Mouse (Mus musculus): ENCODE data around the gene Slit1. TPM values are rescaled to one million over a fixed set of nuclear protein-coding genes. Genes with fewer than 3 reads are reported as not detected.

The Slit1 gene
- 0.24 TPM for polyA plus RNA-seq (2014; fragmentation: Illumina TruSeq; extraction: RNeasy Lipid Tissue Mini Kit (QIAGEN cat#74804); ENCODE audit: low read depth, low replicate concordance)

DNA sequence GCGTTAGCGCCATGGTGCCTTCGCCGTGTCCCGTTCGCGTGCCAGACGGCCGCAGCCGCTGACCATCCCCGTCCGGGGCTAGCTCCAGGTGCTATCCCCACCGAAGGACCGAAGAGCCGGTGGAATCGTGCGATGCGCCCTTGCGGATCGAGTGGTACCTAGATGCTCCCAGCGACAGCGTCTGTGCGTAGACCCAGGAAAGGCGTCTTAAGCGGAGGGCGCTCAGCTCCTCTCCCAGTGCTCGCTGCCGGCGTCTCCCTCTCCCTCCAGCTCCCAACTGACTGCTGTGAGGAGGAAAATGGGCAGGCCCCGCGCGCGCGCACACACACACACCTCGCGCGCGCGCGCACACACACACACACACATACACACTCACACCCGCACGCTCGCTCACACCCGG lies at the start of gene Slit1:
Slit1 (minus strand) TSS at position 270 of the 400 bp plus-strand sequence.

DNA sequence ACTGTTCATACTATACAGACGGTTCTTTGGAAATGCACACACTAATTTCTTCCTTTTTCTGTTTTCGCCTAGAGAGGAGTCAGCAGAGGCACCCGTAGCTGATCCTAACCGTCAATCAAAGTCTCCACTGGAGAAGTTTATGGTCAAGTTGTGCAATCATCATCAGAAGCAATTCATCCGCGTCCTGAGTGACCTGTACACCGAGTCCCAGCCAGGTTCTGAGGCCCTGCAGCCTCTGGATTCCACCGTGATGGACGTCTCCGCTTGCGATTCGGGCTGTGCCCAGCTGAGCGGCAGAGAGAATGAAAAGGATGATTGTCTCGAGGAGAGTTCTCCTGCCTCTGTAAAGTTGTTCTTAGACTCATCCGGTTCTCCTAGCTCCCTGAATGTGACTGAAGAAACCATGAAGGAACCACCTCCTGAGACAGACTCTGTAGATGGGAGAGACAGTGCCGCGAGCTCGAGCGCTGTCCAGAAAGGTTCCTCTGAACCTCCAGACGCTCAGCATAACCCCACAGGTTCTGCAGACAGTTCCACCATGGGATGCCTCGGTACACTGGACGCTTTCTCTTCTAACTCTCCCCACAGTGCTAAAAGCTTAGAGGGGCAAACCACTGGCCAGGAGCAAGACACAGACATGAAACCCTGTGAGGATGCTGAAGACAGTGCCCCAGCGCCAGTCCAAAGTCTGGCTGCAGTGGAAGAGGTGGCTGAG lies 161.6 kb downstream of the Slit1 start, which contains the start of gene Gm340:
Gm340 (plus strand) TSS at position 665 of the 715 bp plus-strand sequence.

Other genes starting within 250 kb of the Slit1 start
- gene Gm340, start 161.3 kb downstream of the Slit1 start, polyA plus RNA-seq (2014; fragmentation: Illumina TruSeq; extraction: RNeasy Lipid Tissue Mini Kit (QIAGEN cat#74804); ENCODE audit: low read depth, low replicate concordance), result 2.4 TPM
- 67.1 TPM for gene Arhgap19, start 58.4 kb upstream of the Slit1 start, polyA plus RNA-seq (2014; fragmentation: Illumina TruSeq; extraction: RNeasy Lipid Tissue Mini Kit (QIAGEN cat#74804); ENCODE audit: low read depth, low replicate concordance)
- gene Frat1, start 86.3 kb upstream of the Slit1 start, polyA plus RNA-seq (2014; fragmentation: Illumina TruSeq; extraction: RNeasy Lipid Tissue Mini Kit (QIAGEN cat#74804); ENCODE audit: low read depth, low replicate concordance), result 33.9 TPM
- gene Frat2, start 104.5 kb upstream of the Slit1 start, polyA plus RNA-seq (2014; fragmentation: Illumina TruSeq; extraction: RNeasy Lipid Tissue Mini Kit (QIAGEN cat#74804); ENCODE audit: low read depth, low replicate concordance), result 6.6 TPM
- gene Rrp12, start 152.5 kb upstream of the Slit1 start, polyA plus RNA-seq (2014; fragmentation: Illumina TruSeq; extraction: RNeasy Lipid Tissue Mini Kit (QIAGEN cat#74804); ENCODE audit: low read depth, low replicate concordance), result 2.4 TPM
- 53.2 TPM for gene Pgam1, start 168.3 kb upstream of the Slit1 start, polyA plus RNA-seq (2014; fragmentation: Illumina TruSeq; extraction: RNeasy Lipid Tissue Mini Kit (QIAGEN cat#74804); ENCODE audit: low read depth, low replicate concordance)
- 32.7 TPM for gene Exosc1, start 189.8 kb upstream of the Slit1 start, polyA plus RNA-seq (2014; fragmentation: Illumina TruSeq; extraction: RNeasy Lipid Tissue Mini Kit (QIAGEN cat#74804); ENCODE audit: low read depth, low replicate concordance)
- gene Zdhhc16, start 189.8 kb upstream of the Slit1 start, polyA plus RNA-seq (2014; fragmentation: Illumina TruSeq; extraction: RNeasy Lipid Tissue Mini Kit (QIAGEN cat#74804); ENCODE audit: low read depth, low replicate concordance), result 14.7 TPM
- gene Mms19, start 237.5 kb upstream of the Slit1 start, polyA plus RNA-seq (2014; fragmentation: Illumina TruSeq; extraction: RNeasy Lipid Tissue Mini Kit (QIAGEN cat#74804); ENCODE audit: low read depth, low replicate concordance), result 14.9 TPM
- gene Ubtd1, start 238.1 kb upstream of the Slit1 start, polyA plus RNA-seq (2014; fragmentation: Illumina TruSeq; extraction: RNeasy Lipid Tissue Mini Kit (QIAGEN cat#74804); ENCODE audit: low read depth, low replicate concordance), result 3.0 TPM

Measured in testis, adult 10 weeks (tissue).